Mouse (Mus musculus): ENCODE measurements at regions not wholly inside any gene's neighbourhood (a gene's known extent, or its start where the extent isn't known, plus 50 kb on each side); places are given as distances from the start of the nearest gene placed in this dataset.

- TF ChIP-seq BHLHE40 (IDR thresholded peaks at IDR 0.05; ENCODE audit: low read depth, low read length), result no peak
- no peak for TF ChIP-seq EP300 (IDR thresholded peaks at IDR 0.05; ENCODE audit: low read length)
- no peak for TF ChIP-seq CTCF (conservative IDR thresholded peaks at IDR 0.05 in 1 of 2, IDR thresholded peaks at IDR 0.05 in 1 of 2; ENCODE audit: low read depth in 2 of 2, low read length in 2 of 2)
- no peak for TF ChIP-seq USF2 (conservative IDR thresholded peaks at IDR 0.05; ENCODE audit: low read depth, low read length)
- no peak for TF ChIP-seq MAX (IDR thresholded peaks at IDR 0.05; ENCODE audit: low read length)
- no peak for TF ChIP-seq POLR2A (IDR thresholded peaks at IDR 0.05; ENCODE audit: low read depth, low read length)
- no peak for TF ChIP-seq GABPA (IDR thresholded peaks at IDR 0.05; ENCODE audit: insufficient replicate concordance, low read depth, low read length)
- no peak for TF ChIP-seq CHD1 (IDR thresholded peaks at IDR 0.05; ENCODE audit: low read depth, low read length)
These were observed 79.6 kb upstream of the Gpr158 start for GRCm38 (mm10) chr2:21287786-21288185.
